Mouse (Mus musculus) large intestine, adult 2 months (tissue): ENCODE measurements around the gene Eci2. TPM values are rescaled to one million over a fixed set of nuclear protein-coding genes. Genes with fewer than 3 reads are reported as not detected.
"Not testable (repeated sequence)": the region's sequence is repeated elsewhere in the genome, so short reads cannot be mapped to it uniquely, and the experiment has no call there.

ENCODE experiments used
- DNase-seq: peaks from one replicate; pipeline ENCODE4 v3.0.0-alpha.2; 2012; ENCODE audit warnings: low read depth, low spot score
- WGBS: fragments of 180-500 bp; shearing (Covaris S2); methylation state at CpG from one replicate; pipeline ENCODE4 v1.1.7; 2018; 5-methylcytosine and 5-hydroxymethylcytosine counted together
- polyA plus RNA-seq: library from polyadenylated mRNA; depleted of rRNA; stranded (reverse); fragments of >200 nt; gene quantifications from 2 replicates; pipeline ENCODE4 v1.2.3, GENCODE M21; 2012; rRNA removed

Eci2 gene
- polyA plus RNA-seq = 36.7 and 44.6 TPM in 2 replicates

- 8% methylated on average over 6 of the region's 6 CpGs for WGBS
- DNase-seq = peak; percentile 4
These were observed at the start of gene Eci2 for GRCm38 (mm10) chr13:35026879-35027278. Gene Eci2 (minus strand): TSS chr13:35027096.

GRCm38 (mm10) chr13:35074862-35075261, 48.0 kb upstream of the Eci2 start:
- no peak for DNase-seq
- WGBS = 36% methylated on average over 1 of the region's 1 CpGs

- 75% methylated on average over 9 of the region's 9 CpGs for WGBS
- no peak for DNase-seq
These were observed 43.9 kb upstream of the Eci2 start for GRCm38 (mm10) chr13:35070485-35071472.

- WGBS = 22% methylated on average over 2 of the region's 2 CpGs
- DNase-seq = no peak
These were observed 40.2 kb upstream of the Eci2 start for GRCm38 (mm10) chr13:35067084-35067483.

- WGBS = 40% methylated on average over 2 of the region's 2 CpGs
- no peak for DNase-seq
These were observed 39.1 kb upstream of the Eci2 start for GRCm38 (mm10) chr13:35066033-35066432.

GRCm38 (mm10) chr13:35064381-35064780, 37.5 kb upstream of the Eci2 start:
- 82% methylated on average over 4 of the region's 4 CpGs for WGBS
- DNase-seq = no peak

- WGBS = 9% methylated on average over 5 of the region's 5 CpGs
- DNase-seq = peak; percentile 14
These were observed 31.2 kb upstream of the Eci2 start for GRCm38 (mm10) chr13:35058145-35058544.

- WGBS = 77% methylated on average over 5 of the region's 5 CpGs
- DNase-seq = no peak
These were observed 9.6 kb upstream of the Eci2 start for GRCm38 (mm10) chr13:35036486-35036885.

GRCm38 (mm10) chr13:35035731-35036130, 8.8 kb upstream of the Eci2 start:
- WGBS = 71% methylated on average over 4 of the region's 4 CpGs
- DNase-seq = no peak

GRCm38 (mm10) chr13:35033571-35033970, 6.7 kb upstream of the Eci2 start:
- WGBS = 81% methylated on average over 4 of the region's 4 CpGs
- no peak for DNase-seq

- no peak for DNase-seq
- 80% methylated on average over 4 of the region's 4 CpGs for WGBS
These were observed 4.8 kb upstream of the Eci2 start for GRCm38 (mm10) chr13:35031684-35032082.

- no peak for DNase-seq
- 86% methylated on average over 7 of the region's 7 CpGs for WGBS
These were observed 4.2 kb upstream of the Eci2 start for GRCm38 (mm10) chr13:35030979-35031683.

- WGBS = 92% methylated on average over 3 of the region's 3 CpGs
- no peak for DNase-seq
These were observed 1.5 kb upstream of the Eci2 start for GRCm38 (mm10) chr13:35028365-35028764.

- DNase-seq = not testable (repeated sequence)
- WGBS = 18% methylated on average over 1 of the region's 1 CpGs
These were observed 3.5 kb downstream of the Eci2 start for GRCm38 (mm10) chr13:35023401-35023800.

GRCm38 (mm10) chr13:35020383-35020782, 6.5 kb downstream of the Eci2 start:
- 62% methylated on average over 3 of the region's 3 CpGs for WGBS
- no peak for DNase-seq

- 82% methylated on average over 7 of the region's 7 CpGs for WGBS
- no peak for DNase-seq
These were observed 7.9 kb downstream of the Eci2 start for GRCm38 (mm10) chr13:35018866-35019536.

- WGBS = 75% methylated on average over 6 of the region's 6 CpGs
- DNase-seq = no peak
These were observed 9.5 kb downstream of the Eci2 start for GRCm38 (mm10) chr13:35017392-35017791.

- WGBS = 90% methylated on average over 1 of the region's 1 CpGs
- no peak for DNase-seq
These were observed 10.8 kb downstream of the Eci2 start for GRCm38 (mm10) chr13:35016067-35016466.

GRCm38 (mm10) chr13:34995925-34996324, 31.0 kb downstream of the Eci2 start:
- no peak for DNase-seq
- WGBS = 16% methylated on average over 2 of the region's 2 CpGs
